Mouse (Mus musculus) lung, adult 2 months (tissue): ENCODE results near the gene Reg4. TPM values are rescaled to one million over a fixed set of nuclear protein-coding genes. Genes with fewer than 3 reads are reported as not detected.

Experiments used
- DNase-seq: peaks from one replicate; pipeline ENCODE4 v3.0.0; 2022
- H3K4me1 ChIP-seq: fragments of 200-500 bp; 2 replicates; pipeline ENCODE4 v1.6.1; 2011; ENCODE audit warnings: low read length; ENCODE audit not compliant: control insufficient read depth, insufficient read depth
- H3K4me3 ChIP-seq: fragments of 200-500 bp; replicated peaks from 2 replicates; pipeline ENCODE3; 2011; ENCODE audit warnings: low read depth, mild to moderate bottlenecking, control low read depth, low read length; ENCODE audit errors: extremely low read depth
- CTCF ChIP-seq: fragments of 200-500 bp; IDR thresholded peaks from 2 replicates; pipeline ENCODE4 v1.5.1; 2011; ENCODE audit warnings: mild to moderate bottlenecking, low read length, control low read depth; ENCODE audit not compliant: insufficient read depth
- POLR2A ChIP-seq: fragments of 200-500 bp; IDR thresholded peaks from 2 replicates; pipeline ENCODE4 v1.6.1; 2011; ENCODE audit warnings: low read depth, mild to moderate bottlenecking, control low read depth, low read length, borderline replicate concordance; ENCODE audit errors: extremely low read depth
- WGBS: fragments of 180-500 bp; shearing (Covaris S2); methylation state at CpG from one replicate; pipeline ENCODE4 v1.1.7; 2018; 5-methylcytosine and 5-hydroxymethylcytosine counted together
- polyA plus RNA-seq: library from polyadenylated mRNA; depleted of rRNA; stranded (reverse); fragments of >200 nt; gene quantifications from 2 replicates; pipeline ENCODE4 v1.2.3, GENCODE M21; 2012

Reg4 gene
- polyA plus RNA-seq, 1 experiment = not detected

DNA sequence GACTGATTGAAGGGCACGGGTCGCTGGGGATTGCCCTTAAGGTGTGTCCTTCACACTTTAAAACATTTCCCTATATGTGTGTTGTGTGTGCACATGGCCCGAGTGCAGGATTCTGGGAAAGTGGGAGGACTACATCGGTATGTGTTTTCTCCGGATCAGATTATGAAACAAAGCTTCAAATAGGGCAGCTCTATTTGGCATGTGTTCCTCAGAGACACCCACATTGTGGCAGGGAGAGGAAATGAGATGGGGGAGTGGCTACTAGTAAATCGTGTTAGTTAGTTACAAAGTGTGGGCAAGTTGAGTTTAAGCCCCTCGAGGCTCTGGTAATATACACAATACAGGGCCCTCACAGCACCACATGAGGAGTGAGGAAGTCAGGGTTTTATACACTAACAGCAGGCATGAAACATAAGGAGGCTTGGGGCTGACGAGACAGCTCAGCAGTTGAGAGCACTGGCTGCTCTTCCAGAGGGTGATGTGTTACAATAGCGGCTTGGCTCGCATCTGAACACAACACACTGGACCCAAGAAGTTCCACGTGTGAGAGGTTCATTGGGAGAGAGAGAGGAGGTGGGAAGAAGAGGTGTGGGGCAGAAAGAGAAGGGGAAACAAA lies 28.0 kb downstream of the Reg4 start:
- H3K4me1 ChIP-seq = no peaks in the 10 kb centered on the region; the same call in 1 of the 2 replicates
- 67% methylated on average over 11 of the region's 11 CpGs for WGBS
- TF ChIP-seq POLR2A (no peak), CTCF (no peak)
- no peak overlapping the region for H3K4me3 ChIP-seq
- no peak for DNase-seq

DNA sequence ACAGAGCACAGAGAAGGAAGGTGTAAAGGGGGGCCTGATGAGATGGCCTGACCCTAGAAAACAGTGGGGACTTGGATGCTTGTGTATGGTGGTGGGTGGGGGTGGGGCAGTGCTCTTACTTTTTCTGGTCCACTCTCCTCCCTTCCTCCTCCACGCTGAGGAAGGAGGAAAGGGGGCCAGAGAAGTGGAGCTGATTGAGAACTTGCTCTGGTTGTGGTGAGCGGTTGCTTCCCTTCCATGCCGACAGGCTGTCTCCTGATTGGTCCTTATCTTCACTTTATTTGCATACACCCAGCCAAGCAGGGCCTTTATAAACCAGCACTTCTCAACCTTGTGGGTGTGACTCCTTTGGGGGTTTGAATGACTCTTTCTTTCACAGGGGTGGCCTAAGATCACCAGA lies 32.1 kb downstream of the Reg4 start:
- TF ChIP-seq POLR2A = no peak
- no peak for TF ChIP-seq CTCF
- WGBS = 69% methylated on average over 3 of the region's 3 CpGs
- DNase-seq = no peak
- no peaks in the 10 kb centered on the region for H3K4me1 ChIP-seq
- H3K4me3 ChIP-seq = no peak overlapping the region

DNA sequence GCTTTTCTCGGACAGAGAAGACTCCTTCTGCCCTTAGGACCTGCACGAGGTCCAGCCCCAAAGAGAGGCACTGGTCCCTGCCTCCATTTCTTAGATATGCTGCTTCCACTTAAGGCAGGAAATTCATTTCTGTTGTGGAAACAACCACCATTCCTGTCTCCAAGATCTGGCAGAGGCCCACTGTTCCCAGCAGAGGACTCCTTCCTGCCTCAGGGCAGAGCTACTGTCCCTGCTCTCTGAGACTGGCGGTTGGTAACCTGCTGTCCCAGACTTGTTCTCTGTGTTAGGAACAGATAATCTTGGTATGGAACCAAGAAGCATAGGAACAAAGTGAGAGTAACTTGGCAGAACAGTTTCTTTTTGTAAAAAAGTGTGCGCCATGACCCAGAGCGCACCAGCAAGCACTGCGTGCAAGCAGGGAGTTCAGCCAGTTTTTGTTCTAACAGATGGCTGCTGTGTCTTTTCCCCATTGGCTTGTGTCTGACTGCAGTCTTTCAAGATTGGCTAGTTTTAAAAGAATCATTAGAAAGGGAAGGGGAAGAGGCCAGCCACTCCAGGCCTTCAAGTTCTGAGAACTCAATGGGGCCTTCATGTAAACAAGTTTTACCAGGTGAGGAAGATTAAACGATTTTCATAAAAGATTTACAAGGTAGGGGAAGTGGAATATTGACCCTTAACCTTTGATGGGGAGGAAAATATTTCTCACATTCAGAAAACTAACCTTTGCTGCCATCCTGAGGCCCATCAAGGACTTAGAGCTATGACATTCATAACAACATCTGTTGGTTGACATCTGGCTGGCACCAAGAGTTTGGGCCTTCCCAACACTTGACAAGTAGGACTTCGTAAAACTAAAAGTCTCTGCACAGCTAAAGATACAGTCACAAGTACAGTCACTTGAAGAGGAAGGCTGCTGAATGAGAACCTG lies 33.0 kb downstream of the Reg4 start:
- 73% methylated on average over 8 of the region's 8 CpGs for WGBS
- DNase-seq = no peak
- no peak overlapping the region for H3K4me3 ChIP-seq

DNA sequence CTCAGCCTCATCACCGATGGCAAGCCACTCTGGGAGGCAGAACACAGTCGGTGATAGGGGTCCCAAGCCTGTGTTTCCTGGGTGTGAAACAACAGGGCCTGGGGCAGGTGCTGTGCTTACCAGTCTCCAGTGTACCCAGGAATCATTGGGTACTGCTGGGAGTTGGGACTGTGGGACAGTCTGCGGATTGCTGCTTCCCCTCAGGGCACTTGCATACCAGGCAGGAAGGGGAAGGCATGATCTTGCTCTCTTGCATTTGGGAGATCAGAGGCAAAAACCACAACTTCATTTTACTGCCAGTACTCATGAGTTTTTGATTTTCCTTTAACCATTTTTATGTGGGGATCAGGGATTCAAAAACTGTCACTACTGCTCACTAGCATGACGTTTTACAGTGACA lies 36.8 kb downstream of the Reg4 start:
- TF ChIP-seq POLR2A = no peak
- TF ChIP-seq CTCF = no peak
- Histone ChIP-seq H3K4me3 (no peak overlapping the region), H3K4me1 (no peaks in the 10 kb centered on the region)
- DNase-seq = no peak
- WGBS = 86% methylated on average over 4 of the region's 4 CpGs

More for the DNA sequence above, 33.0 kb downstream of the Reg4 start:
- no peaks in the 10 kb centered on the region for H3K4me1 ChIP-seq
- no peak for TF ChIP-seq POLR2A

DNA sequence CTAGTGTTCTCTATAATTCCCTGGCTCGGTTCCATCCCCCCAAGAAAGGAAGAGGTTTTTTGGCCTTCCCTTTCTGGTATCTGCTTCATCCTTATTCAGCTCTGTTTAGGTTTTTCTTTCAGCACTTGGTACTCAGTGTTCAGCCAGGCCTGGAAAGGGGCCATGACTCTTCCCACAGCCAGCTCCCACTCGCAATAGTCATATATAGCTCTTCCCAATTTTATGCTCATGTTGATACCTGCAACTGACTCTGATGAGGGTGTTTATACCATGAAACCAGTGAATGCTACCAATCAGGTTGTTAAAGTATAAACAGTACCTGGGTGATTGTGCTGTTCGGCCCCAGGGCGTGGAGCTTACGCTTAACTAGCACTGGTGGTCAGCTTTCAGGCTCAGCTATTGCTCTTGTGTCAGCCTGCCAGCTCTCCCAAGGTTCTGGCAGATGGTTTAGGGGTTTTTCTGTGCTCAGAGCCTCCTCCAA lies 37.4 kb downstream of the Reg4 start:
- no peak overlapping the region for H3K4me3 ChIP-seq
- DNase-seq = no peak
- TF ChIP-seq CTCF = no peak
- TF ChIP-seq POLR2A = no peak
- H3K4me1 ChIP-seq = no peaks in the 10 kb centered on the region
- 76% methylated on average over 5 of the region's 5 CpGs for WGBS

DNA sequence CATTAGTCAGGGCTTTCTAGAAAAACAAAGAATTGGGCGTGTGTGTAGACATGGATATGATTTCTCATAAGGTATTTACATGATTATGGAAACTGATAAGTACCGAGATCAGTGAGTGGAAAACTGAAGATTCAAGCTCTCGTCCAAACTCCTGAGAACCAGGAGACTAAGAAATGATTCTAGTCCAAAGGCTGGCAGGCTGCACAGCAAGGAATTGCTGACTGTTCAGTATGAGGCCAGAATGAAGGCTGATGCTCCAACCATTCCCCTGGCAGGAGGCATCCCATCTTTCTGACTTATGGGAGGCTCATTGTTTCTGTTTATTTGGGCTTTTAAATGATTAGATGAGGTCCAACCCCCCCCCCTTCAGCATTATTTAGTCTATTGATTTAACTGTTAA lies 38.6 kb downstream of the Reg4 start:
- 75% methylated on average over 3 of the region's 3 CpGs for WGBS
- Histone ChIP-seq H3K4me3 (no peak overlapping the region), H3K4me1 (no peaks in the 10 kb centered on the region)
- no peak for DNase-seq
- TF ChIP-seq CTCF = no peak
- no peak for TF ChIP-seq POLR2A

DNA sequence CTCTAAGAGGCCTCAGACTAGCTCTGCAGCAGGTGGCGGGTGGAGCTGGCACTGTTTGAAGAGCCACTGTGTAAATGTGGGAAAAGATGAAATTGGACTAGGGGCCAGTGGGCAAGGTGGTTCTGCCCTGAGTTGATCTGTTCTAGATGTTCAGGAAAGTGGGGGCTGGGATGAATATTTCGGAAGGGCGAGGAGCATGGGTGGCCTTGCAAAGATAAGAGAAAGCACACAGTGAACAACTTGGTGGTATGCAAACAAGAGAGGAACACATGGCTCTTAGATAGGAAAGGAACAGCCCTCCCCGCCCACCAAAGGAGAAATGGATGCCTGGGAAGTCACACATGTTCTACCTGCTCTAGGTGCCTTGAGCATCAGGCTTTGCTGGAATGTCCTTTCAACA lies 39.5 kb downstream of the Reg4 start:
- DNase-seq = no peak
- 79% methylated on average over 4 of the region's 4 CpGs for WGBS
- TF ChIP-seq POLR2A (no peak), CTCF (no peak)
- Histone ChIP-seq H3K4me1 (no peaks in the 10 kb centered on the region; the same call in 1 of the 2 replicates), H3K4me3 (no peak overlapping the region)

DNA sequence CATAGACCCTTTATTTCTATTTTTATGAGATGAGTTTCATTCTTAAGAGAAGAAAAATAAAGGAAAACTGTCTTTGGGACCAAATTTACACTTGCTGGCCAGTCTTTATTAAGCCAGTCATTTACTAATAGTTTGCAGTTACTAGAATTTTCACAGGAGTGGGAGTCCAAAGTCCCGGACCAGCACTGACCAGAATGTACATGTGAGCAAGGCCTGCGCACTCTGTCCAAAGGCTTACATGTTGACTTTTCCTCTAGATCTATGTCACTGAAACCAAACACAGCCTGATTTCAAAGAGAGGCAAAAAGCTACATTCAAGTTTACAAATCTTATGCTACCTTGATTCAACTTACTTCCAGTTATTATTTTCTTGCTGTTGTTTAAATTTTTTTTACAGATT lies 40.2 kb downstream of the Reg4 start:
- H3K4me3 ChIP-seq = no peak overlapping the region
- no peaks in the 10 kb centered on the region; the same call in 1 of the 2 replicates for H3K4me1 ChIP-seq
- 94% methylated on average over 2 of the region's 2 CpGs for WGBS
- DNase-seq = no peak
- TF ChIP-seq POLR2A (no peak), CTCF (no peak)

DNA sequence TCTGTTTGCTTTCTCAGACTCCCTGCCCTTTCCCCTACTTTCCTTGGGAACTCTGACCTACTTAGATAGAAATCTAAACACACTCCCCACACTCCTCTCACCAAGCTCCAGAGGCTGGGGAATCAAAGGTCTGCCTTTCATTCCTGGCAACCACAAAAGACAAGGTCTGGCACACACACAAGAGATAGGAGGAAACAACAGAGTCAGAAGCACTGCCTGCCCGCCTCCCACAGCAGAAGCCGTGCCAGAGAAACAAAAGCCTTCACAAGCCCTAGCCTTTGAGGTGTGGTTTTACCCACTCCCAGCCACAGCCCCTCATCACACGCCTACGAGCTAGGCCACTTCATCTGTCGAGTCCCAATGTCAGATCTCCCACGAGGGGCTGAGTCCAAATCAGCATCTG lies 45.3 kb downstream of the Reg4 start:
- 13% methylated on average over 6 of the region's 6 CpGs for WGBS

DNA sequence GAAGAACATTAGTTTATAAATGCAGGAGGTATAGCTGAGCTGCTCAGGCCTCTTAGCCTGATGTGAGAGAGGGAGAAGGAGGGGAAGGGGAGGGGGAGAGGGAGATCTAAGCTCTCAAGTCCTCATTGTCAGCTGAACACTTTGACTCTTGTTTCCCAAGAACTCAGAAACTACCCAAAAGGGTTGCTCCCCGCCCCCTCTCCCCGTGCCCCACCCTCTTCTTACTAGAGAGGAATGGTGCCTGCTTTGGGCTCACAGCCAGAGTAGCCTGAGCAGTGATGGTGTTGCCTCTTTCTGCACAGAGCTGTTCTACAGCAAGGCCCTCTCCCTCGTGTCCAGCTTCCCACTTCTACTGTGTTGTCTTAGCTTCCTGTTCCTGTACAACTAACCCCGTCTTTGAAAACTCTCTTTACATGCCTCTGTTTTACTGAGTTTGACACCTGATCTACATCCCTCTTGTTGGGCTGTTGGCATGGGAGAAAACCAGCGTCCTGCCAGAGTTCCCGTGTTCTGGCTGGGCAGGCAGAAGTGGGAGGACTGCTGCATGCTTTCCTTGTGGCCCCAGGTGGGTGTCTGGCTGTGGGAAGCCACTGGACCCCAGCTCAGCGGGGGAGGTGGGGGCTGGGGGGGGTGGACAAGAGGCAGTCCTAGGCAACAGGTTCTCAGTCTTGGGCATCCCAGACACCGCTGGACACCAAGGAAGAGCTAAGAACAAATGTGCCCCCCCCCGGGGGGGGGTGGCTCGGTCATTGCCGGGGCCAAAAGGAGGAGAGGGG lies 51.9 kb downstream of the Reg4 start:
- WGBS = 49% methylated on average over 11 of the region's 11 CpGs
- Histone ChIP-seq H3K4me1 (no peaks in the 10 kb centered on the region), H3K4me3 (no peak overlapping the region)
- TF ChIP-seq CTCF = no peak
- no peak for TF ChIP-seq POLR2A
- no peak for DNase-seq

More for the DNA sequence above, 45.3 kb downstream of the Reg4 start:
- Histone ChIP-seq H3K4me3 (no peak overlapping the region), H3K4me1 (peaks cover 2% of the 10 kb centered on the region)
- peak; percentile 18 for DNase-seq
- TF ChIP-seq CTCF (no peak), POLR2A (no peak)
